Mouse (Mus musculus): ENCODE results near the gene Kcnq4. TPM values are rescaled to one million over a fixed set of nuclear protein-coding genes. Genes with fewer than 3 reads are reported as not detected.

The Kcnq4 gene
- polyA plus RNA-seq, 1 experiment from 2014 or later: 2.6 TPM

- H3K27ac ChIP-seq (ENCODE audit: low read depth, low read length): no peak within 1 kb of the TSS
- peak within 1 kb of the TSS; percentile 61 for H3K4me3 ChIP-seq (ENCODE audit: low read depth, low read length)
- H3K9ac ChIP-seq (ENCODE audit: low read length): peak within 1 kb of the TSS; percentile 55
- WGBS: under 1% methylated on average over 49 of the region's 50 CpGs
- peak; percentile 95 for ATAC-seq (replicated peaks; ENCODE audit: low FRiP score)
- H3K4me1 ChIP-seq (replicated peaks; ENCODE audit: control insufficient read depth, insufficient read depth, low read length): peaks cover 6% of the 10 kb centered on the region; the same call in 1 of the 2 replicates
- H3K9me3 ChIP-seq (ENCODE audit: control insufficient read depth, low read length): no peaks in the 10 kb centered on the region
- peak within 1 kb of the TSS; percentile 100 for H3K4me2 ChIP-seq (ENCODE audit: low read depth, low read length, severe bottlenecking)
- no peaks in the 10 kb centered on the region for H3K36me3 ChIP-seq (ENCODE audit: control insufficient read depth, insufficient read depth, low read length)
- H3K27me3 ChIP-seq (ENCODE audit: control insufficient read depth, insufficient read depth, low read length): peaks cover 14% of the 10 kb centered on the region
- DNase-seq (ENCODE audit: low spot score): peak; percentile 93
Observed at GRCm38 (mm10) chr4:120666358-120667024, 81.9 kb downstream of the Kcnq4 start, which contains the start of gene Cited4. TSS of gene Cited4 (plus strand) at chr4:120666572.

GRCm38 (mm10) chr4:120665782-120666181 is 82.6 kb downstream of the Kcnq4 start:
- Histone ChIP-seq H3K9me3 (ENCODE audit: control insufficient read depth, low read length) (no peaks in the 10 kb centered on the region), H3K4me3 (ENCODE audit: low read depth, low read length) (no peak overlapping the region), H3K27me3 (ENCODE audit: control insufficient read depth, insufficient read depth, low read length) (peaks cover 14% of the 10 kb centered on the region), H3K4me2 (ENCODE audit: low read depth, low read length, severe bottlenecking) (no peak overlapping the region), H3K27ac (ENCODE audit: low read depth, low read length) (no peak overlapping the region), H3K4me1 (replicated peaks; ENCODE audit: control insufficient read depth, insufficient read depth, low read length) (peaks cover 6% of the 10 kb centered on the region; the same call in 1 of the 2 replicates), H3K9ac (ENCODE audit: low read length) (no peak overlapping the region), H3K36me3 (ENCODE audit: control insufficient read depth, insufficient read depth, low read length) (no peaks in the 10 kb centered on the region)
- ATAC-seq (replicated peaks; ENCODE audit: low FRiP score) (0 out of 2 replicates have a peak, but pooled peaks have one; percentile 2), DNase-seq (ENCODE audit: low spot score) (no peak)
- 68% methylated on average over 7 of the region's 7 CpGs for WGBS

GRCm38 (mm10) chr4:120665144-120665700 is 83.2 kb downstream of the Kcnq4 start:
- H3K27ac ChIP-seq (ENCODE audit: low read depth, low read length): no peak overlapping the region

GRCm38 (mm10) chr4:120664601-120665000 is 83.8 kb downstream of the Kcnq4 start:
- H3K9ac ChIP-seq (ENCODE audit: low read length): no peak overlapping the region
- no peak for DNase-seq (ENCODE audit: low spot score)
- peaks cover 14% of the 10 kb centered on the region for H3K27me3 ChIP-seq (ENCODE audit: control insufficient read depth, insufficient read depth, low read length)
- 73% methylated on average over 2 of the region's 2 CpGs for WGBS
- no peaks in the 10 kb centered on the region for H3K9me3 ChIP-seq (ENCODE audit: control insufficient read depth, low read length)
- no peak overlapping the region for H3K4me2 ChIP-seq (ENCODE audit: low read depth, low read length, severe bottlenecking)
- H3K36me3 ChIP-seq (ENCODE audit: control insufficient read depth, insufficient read depth, low read length): no peaks in the 10 kb centered on the region
- no peak for ATAC-seq (replicated peaks; ENCODE audit: low FRiP score)
- H3K27ac ChIP-seq (ENCODE audit: low read depth, low read length): no peak overlapping the region
- H3K4me3 ChIP-seq (ENCODE audit: low read depth, low read length): no peak overlapping the region
- H3K4me1 ChIP-seq (replicated peaks; ENCODE audit: control insufficient read depth, insufficient read depth, low read length): peaks cover 6% of the 10 kb centered on the region; the same call in 1 of the 2 replicates

More at GRCm38 (mm10) chr4:120665144-120665700, 83.2 kb downstream of the Kcnq4 start:
- Histone ChIP-seq H3K4me1 (replicated peaks; ENCODE audit: control insufficient read depth, insufficient read depth, low read length) (peaks cover 6% of the 10 kb centered on the region; the same call in 1 of the 2 replicates), H3K9me3 (ENCODE audit: control insufficient read depth, low read length) (no peaks in the 10 kb centered on the region), H3K9ac (ENCODE audit: low read length) (no peak overlapping the region), H3K27me3 (ENCODE audit: control insufficient read depth, insufficient read depth, low read length) (peaks cover 14% of the 10 kb centered on the region), H3K4me2 (ENCODE audit: low read depth, low read length, severe bottlenecking) (no peak overlapping the region), H3K4me3 (ENCODE audit: low read depth, low read length) (no peak overlapping the region), H3K36me3 (ENCODE audit: control insufficient read depth, insufficient read depth, low read length) (no peaks in the 10 kb centered on the region)
- DNase-seq (ENCODE audit: low spot score): no peak
- 44% methylated on average over 4 of the region's 4 CpGs for WGBS
- ATAC-seq (replicated peaks; ENCODE audit: low FRiP score): no peak

GRCm38 (mm10) chr4:120660485-120660884 is 87.9 kb downstream of the Kcnq4 start:
- Histone ChIP-seq H3K27me3 (ENCODE audit: control insufficient read depth, insufficient read depth, low read length) (no peaks in the 10 kb centered on the region), H3K27ac (ENCODE audit: low read depth, low read length) (no peak overlapping the region), H3K9ac (ENCODE audit: low read length) (no peak overlapping the region), H3K4me1 (replicated peaks; ENCODE audit: control insufficient read depth, insufficient read depth, low read length) (no peaks in the 10 kb centered on the region), H3K4me2 (ENCODE audit: low read depth, low read length, severe bottlenecking) (no peak overlapping the region), H3K9me3 (ENCODE audit: control insufficient read depth, low read length) (no peaks in the 10 kb centered on the region), H3K4me3 (ENCODE audit: low read depth, low read length) (no peak overlapping the region), H3K36me3 (ENCODE audit: control insufficient read depth, insufficient read depth, low read length) (no peaks in the 10 kb centered on the region)
- ATAC-seq (replicated peaks; ENCODE audit: low FRiP score): no peak
- 79% methylated on average over 4 of the region's 4 CpGs for WGBS
- no peak for DNase-seq (ENCODE audit: low spot score)

GRCm38 (mm10) chr4:120655898-120656297 is 92.5 kb downstream of the Kcnq4 start:
- Histone ChIP-seq H3K27me3 (ENCODE audit: control insufficient read depth, insufficient read depth, low read length) (peaks cover 1% of the 10 kb centered on the region), H3K9ac (ENCODE audit: low read length) (no peak overlapping the region), H3K4me3 (ENCODE audit: low read depth, low read length) (no peak overlapping the region), H3K27ac (ENCODE audit: low read depth, low read length) (no peak overlapping the region), H3K36me3 (ENCODE audit: control insufficient read depth, insufficient read depth, low read length) (no peaks in the 10 kb centered on the region), H3K4me1 (replicated peaks; ENCODE audit: control insufficient read depth, insufficient read depth, low read length) (no peaks in the 10 kb centered on the region), H3K4me2 (ENCODE audit: low read depth, low read length, severe bottlenecking) (no peak overlapping the region), H3K9me3 (ENCODE audit: control insufficient read depth, low read length) (no peaks in the 10 kb centered on the region)
- WGBS: 86% methylated on average over 8 of the region's 8 CpGs
- ATAC-seq (replicated peaks; ENCODE audit: low FRiP score): no peak
- DNase-seq (ENCODE audit: low spot score): no peak

GRCm38 (mm10) chr4:120650208-120650592 is 98.2 kb downstream of the Kcnq4 start:
- DNase-seq (ENCODE audit: low spot score): no peak
- H3K4me2 ChIP-seq (ENCODE audit: low read depth, low read length, severe bottlenecking): peak overlapping the region; percentile 92
- 24% methylated on average over 7 of the region's 7 CpGs for WGBS
- no peaks in the 10 kb centered on the region for H3K36me3 ChIP-seq (ENCODE audit: control insufficient read depth, insufficient read depth, low read length)
- no peaks in the 10 kb centered on the region for H3K9me3 ChIP-seq (ENCODE audit: control insufficient read depth, low read length)
- H3K4me1 ChIP-seq (replicated peaks; ENCODE audit: control insufficient read depth, insufficient read depth, low read length): 0 out of 2 replicates have a peak, but pooled peaks cover 3% of the 10 kb centered on the region
- H3K9ac ChIP-seq (ENCODE audit: low read length): peak overlapping the region; percentile 68
- peaks cover 21% of the 10 kb centered on the region for H3K27me3 ChIP-seq (ENCODE audit: control insufficient read depth, insufficient read depth, low read length)
- no peak for ATAC-seq (replicated peaks; ENCODE audit: low FRiP score)
- no peak overlapping the region for H3K27ac ChIP-seq (ENCODE audit: low read depth, low read length)
- peak overlapping the region; percentile 43 for H3K4me3 ChIP-seq (ENCODE audit: low read depth, low read length)

GRCm38 (mm10) chr4:120649369-120650207 is 98.8 kb downstream of the Kcnq4 start:
- peak; percentile 68 for DNase-seq (ENCODE audit: low spot score)
- Histone ChIP-seq H3K4me1 (replicated peaks; ENCODE audit: control insufficient read depth, insufficient read depth, low read length) (0 out of 2 replicates have a peak, but pooled peaks cover 3% of the 10 kb centered on the region), H3K9me3 (ENCODE audit: control insufficient read depth, low read length) (no peaks in the 10 kb centered on the region), H3K27ac (ENCODE audit: low read depth, low read length) (no peak overlapping the region), H3K9ac (ENCODE audit: low read length) (peak overlapping the region; percentile 68), H3K27me3 (ENCODE audit: control insufficient read depth, insufficient read depth, low read length) (peaks cover 21% of the 10 kb centered on the region), H3K4me2 (ENCODE audit: low read depth, low read length, severe bottlenecking) (peak overlapping the region; percentile 92), H3K4me3 (ENCODE audit: low read depth, low read length) (peak overlapping the region; percentile 43), H3K36me3 (ENCODE audit: control insufficient read depth, insufficient read depth, low read length) (no peaks in the 10 kb centered on the region)
- WGBS: 4% methylated on average over 55 of the region's 55 CpGs
- peak; percentile 81 for ATAC-seq (replicated peaks; ENCODE audit: low FRiP score)

Data from forebrain, embryonic 11.5 days (tissue).